Mouse (Mus musculus) stomach, postnatal 0 days (tissue): ENCODE data around the gene Ptk6.

Source experiments
- CTCF ChIP-seq: IDR thresholded peaks from 2 replicates; pipeline ENCODE4 v1.5.1; 2016; ENCODE audit warnings: antibody characterized with exemption, low read depth, mild to moderate bottlenecking, moderate library complexity
- EP300 ChIP-seq: optimal IDR thresholded peaks from 2 replicates; pipeline ENCODE3; 2016; ENCODE audit warnings: antibody characterized with exemption

DNA sequence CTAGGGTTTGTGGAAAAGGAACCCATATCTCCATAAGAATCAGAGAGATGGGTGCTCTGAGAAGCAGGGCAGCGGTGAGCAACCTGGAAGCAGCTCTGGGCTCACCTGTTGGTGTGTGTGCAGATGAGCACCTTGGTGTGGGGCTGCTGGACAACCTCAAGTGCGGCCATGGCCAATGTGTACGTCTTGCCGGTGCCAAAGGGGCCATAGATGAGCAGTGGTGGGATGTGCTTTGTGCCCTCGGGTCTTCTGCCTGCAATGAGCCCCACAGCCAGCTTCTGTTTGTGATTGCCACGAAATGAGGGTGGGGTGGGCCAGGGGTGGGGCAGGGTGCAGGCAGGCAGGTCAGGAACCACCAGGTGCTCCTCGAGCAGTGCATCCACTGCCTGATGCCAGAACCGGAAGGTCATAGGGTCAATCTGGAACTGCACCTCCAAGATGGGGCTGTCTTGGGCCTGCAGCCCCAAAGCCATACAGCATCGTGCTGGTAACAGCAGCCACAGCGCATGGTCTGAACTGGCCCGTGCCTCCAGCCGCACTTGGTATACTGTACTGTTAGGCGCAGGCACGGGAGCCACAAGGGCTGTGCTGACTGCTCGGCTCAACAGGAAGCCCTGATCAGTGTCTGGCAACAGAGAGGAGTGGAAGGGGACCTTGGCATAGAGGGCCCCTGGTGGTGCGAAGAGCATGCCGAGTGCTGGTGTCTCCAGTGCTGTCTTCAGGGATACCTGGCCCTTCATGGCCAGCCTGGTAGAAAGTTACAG lies 34.8 kb upstream of the Ptk6 start:
- TF ChIP-seq CTCF (no peak), EP300 (no peak)
